ENCODE assay signal across 10 mouse cellular contexts in genomic region chr17:78521361-78522153, GRCm38 (mm10). TPM values are rescaled to one million over a fixed set of nuclear protein-coding genes. Genes with fewer than 3 reads are reported as not detected.
DNase-seq lines count a peak whose midpoint lies in the region; ATAC-seq lines count a peak whose summit lies in the region.
"Had no signal": no experiment of that assay in that cellular context is flagged by ENCODE, and none has a peak within 500 bp of the region (broad histone marks: within the 10 kb centered on the region; RNA-seq: fewer than 3 reads in every experiment).

No protein-coding gene starts in this region.

- H3K27me3 ChIP-seq in forebrain, embryonic 11.5 days (ENCODE audit: control insufficient read depth, insufficient read depth, low read length): no peaks in the 10 kb centered on the region
- no peaks in the 10 kb centered on the region for H3K27me3 ChIP-seq in forebrain, embryonic 14.5 days (replicated peaks; ENCODE audit: control insufficient read depth, insufficient read depth, low read length)
- H3K27me3 ChIP-seq in hindbrain, embryonic 11.5 days (ENCODE audit: control insufficient read depth, insufficient read depth, low read length): no peaks in the 10 kb centered on the region
- H3K27me3 ChIP-seq in neural tube, embryonic 14.5 days (ENCODE audit: control insufficient read depth, insufficient read depth, low read length): no peaks in the 10 kb centered on the region
- no peaks in the 10 kb centered on the region for H3K27me3 ChIP-seq in liver, embryonic 12.5 days (replicated peaks)

- no peak for DNase-seq in forebrain, embryonic 11.5 days (ENCODE audit: low spot score)
- no peak for DNase-seq in forebrain, embryonic 14.5 days (ENCODE audit: low spot score)
- DNase-seq in gastrocnemius, adult 8-10 months (ENCODE audit: low spot score in 2 of 2): peak; percentile 44 to 51
- DNase-seq in hindbrain, embryonic 11.5 days (ENCODE audit: low spot score): peak; percentile 41
- DNase-seq in T-cell, adult 2 months (ENCODE audit: low spot score): no peak
- DNase-seq: layer of hippocampus, postnatal 36 days; lung, postnatal 4 days had no signal

- H3K4me1 ChIP-seq in forebrain, embryonic 11.5 days (replicated peaks; ENCODE audit: control insufficient read depth, insufficient read depth, low read length): no peaks in the 10 kb centered on the region
- 0 out of 2 replicates have a peak, but pooled peaks cover 5% of the 10 kb centered on the region for H3K4me1 ChIP-seq in forebrain, embryonic 14.5 days (ENCODE audit: control insufficient read depth, insufficient read depth, low read length)
- no peaks in the 10 kb centered on the region; the same call in 1 of the 2 replicates for H3K4me1 ChIP-seq in hindbrain, embryonic 11.5 days (replicated peaks; ENCODE audit: control insufficient read depth, insufficient read depth, low read length)
- 0 out of 2 replicates have a peak, but pooled peaks cover 4% of the 10 kb centered on the region for H3K4me1 ChIP-seq in neural tube, embryonic 14.5 days (ENCODE audit: control insufficient read depth, insufficient read depth, low read length)
- H3K4me1 ChIP-seq in liver, embryonic 12.5 days: no peaks in the 10 kb centered on the region

- WGBS in forebrain, embryonic 11.5 days: 40% methylated on average over 10 of the region's 10 CpGs
- WGBS in forebrain, embryonic 14.5 days: 46% methylated on average over 10 of the region's 10 CpGs
- WGBS in hindbrain, embryonic 11.5 days: 28% methylated on average over 10 of the region's 10 CpGs
- 25% methylated on average over 10 of the region's 10 CpGs for WGBS in neural tube, embryonic 14.5 days
- 46% methylated on average over 10 of the region's 10 CpGs for WGBS in liver, embryonic 12.5 days (ENCODE audit: insufficient replicate concordance)

- no peak overlapping the region; the same call in 1 of the 2 replicates for H3K27ac ChIP-seq in forebrain, embryonic 11.5 days (ENCODE audit: low read depth, low read length)
- H3K27ac ChIP-seq in forebrain, embryonic 14.5 days (ENCODE audit: low read depth, low read length): no peak overlapping the region
- H3K27ac ChIP-seq in hindbrain, embryonic 11.5 days (ENCODE audit: low read depth, low read length): peak overlapping the region; percentile 75
- peak overlapping the region; percentile 7; the same call in 1 of the 2 replicates for H3K27ac ChIP-seq in neural tube, embryonic 14.5 days (ENCODE audit: low read depth, low read length)
- H3K27ac ChIP-seq in liver, embryonic 12.5 days: no peak overlapping the region

- no peak overlapping the region for H3K4me2 ChIP-seq in forebrain, embryonic 11.5 days (ENCODE audit: low read depth, low read length, severe bottlenecking)
- no peak overlapping the region for H3K4me2 ChIP-seq in forebrain, embryonic 14.5 days (ENCODE audit: low read length)
- H3K4me2 ChIP-seq in hindbrain, embryonic 11.5 days (replicated peaks; ENCODE audit: low read depth, low read length): no peak overlapping the region
- no peak overlapping the region for H3K4me2 ChIP-seq in neural tube, embryonic 14.5 days (ENCODE audit: low read depth, low read length)
- H3K4me2 ChIP-seq in liver, embryonic 12.5 days: no peak overlapping the region

- no peaks in the 10 kb centered on the region for H3K9me3 ChIP-seq in forebrain, embryonic 11.5 days (ENCODE audit: control insufficient read depth, low read length)
- H3K9me3 ChIP-seq in forebrain, embryonic 14.5 days (replicated peaks; ENCODE audit: control insufficient read depth, low read length): no peaks in the 10 kb centered on the region
- H3K9me3 ChIP-seq in hindbrain, embryonic 11.5 days (ENCODE audit: control insufficient read depth, low read length): no peaks in the 10 kb centered on the region
- no peaks in the 10 kb centered on the region for H3K9me3 ChIP-seq in neural tube, embryonic 14.5 days (ENCODE audit: control insufficient read depth, low read length)
- no peaks in the 10 kb centered on the region for H3K9me3 ChIP-seq in liver, embryonic 12.5 days (replicated peaks)

- ATAC-seq in forebrain, embryonic 11.5 days (replicated peaks; ENCODE audit: low FRiP score): peak; percentile 60
- no peak for ATAC-seq in forebrain, embryonic 14.5 days
- peak; percentile 80 for ATAC-seq in hindbrain, embryonic 11.5 days (ENCODE audit: low FRiP score)
- ATAC-seq in neural tube, embryonic 14.5 days (ENCODE audit: low read depth): peak; percentile 76
- ATAC-seq in monocyte, adult 5-6 weeks (replicated peaks; ENCODE audit: insufficient number of reproducible peaks, low FRiP score, low TSS enrichment, poor library complexity, severe bottlenecking): no peak
- ATAC-seq in liver, embryonic 12.5 days: no peak; the same call in 1 of the 2 replicates

- no peaks in the 10 kb centered on the region for H3K36me3 ChIP-seq in forebrain, embryonic 11.5 days (ENCODE audit: control insufficient read depth, insufficient read depth, low read length)
- no peaks in the 10 kb centered on the region for H3K36me3 ChIP-seq in forebrain, embryonic 14.5 days (ENCODE audit: control insufficient read depth, insufficient read depth, low read length)
- H3K36me3 ChIP-seq in hindbrain, embryonic 11.5 days (ENCODE audit: control insufficient read depth, insufficient read depth, low read length): no peaks in the 10 kb centered on the region
- H3K36me3 ChIP-seq in neural tube, embryonic 14.5 days (ENCODE audit: control insufficient read depth, insufficient read depth, low read length): no peaks in the 10 kb centered on the region
- H3K36me3 ChIP-seq in liver, embryonic 12.5 days: no peaks in the 10 kb centered on the region

- no peak overlapping the region for H3K9ac ChIP-seq in forebrain, embryonic 11.5 days (ENCODE audit: low read length)
- no peak overlapping the region for H3K9ac ChIP-seq in forebrain, embryonic 14.5 days (ENCODE audit: low read length)
- H3K9ac ChIP-seq in hindbrain, embryonic 11.5 days (ENCODE audit: low read depth, low read length): no peak overlapping the region
- no peak overlapping the region for H3K9ac ChIP-seq in neural tube, embryonic 14.5 days (replicated peaks; ENCODE audit: low read depth, low read length)
- H3K9ac ChIP-seq in liver, embryonic 12.5 days: no peak overlapping the region

- H3K4me3 ChIP-seq in forebrain, embryonic 11.5 days (ENCODE audit: low read depth, low read length): no peak overlapping the region
- H3K4me3 ChIP-seq in forebrain, embryonic 14.5 days (ENCODE audit: low read depth, low read length): no peak overlapping the region
- no peak overlapping the region for H3K4me3 ChIP-seq in hindbrain, embryonic 11.5 days (ENCODE audit: low read depth, low read length)
- no peak overlapping the region for H3K4me3 ChIP-seq in neural tube, embryonic 14.5 days (ENCODE audit: low read depth, low read length)
- no peak overlapping the region for H3K4me3 ChIP-seq in liver, embryonic 12.5 days

RNA-seq across cellular contexts. Expression of gene Vit, which starts 13.7 kb away (rescaled TPM):
- 3.4 and 3.8 TPM in 2 replicates for polyA plus RNA-seq in forebrain, embryonic 11.5 days (2014; fragmentation: Nextera tagmentation; extraction: Ambion mirVana)
- 4.3 and 4.8 TPM in 2 replicates for polyA plus RNA-seq in forebrain, embryonic 14.5 days (2014; fragmentation: Nextera tagmentation; extraction: Ambion mirVana)
- 1 to 10 TPM in 2 of 4 experiments, under 1 TPM in 2; 0.65 to 2.8 (median 1.3) TPM for total RNA-seq in gastrocnemius, adult 8-10 months (2022)
- polyA plus RNA-seq in hindbrain, embryonic 11.5 days (2014; fragmentation: Nextera tagmentation; extraction: Ambion mirVana): 4.0 and 5.0 TPM in 2 replicates
- 3.2 and 5.1 TPM in 2 replicates for polyA plus RNA-seq in neural tube, embryonic 14.5 days (2014; fragmentation: Nextera tagmentation; extraction: Ambion mirVana)
- total RNA-seq in monocyte, adult 5-6 weeks (2017): 3.6 TPM in 1 of 3 replicates, not detected in the others
- 0.06 and 0.11 TPM in 2 replicates for polyA plus RNA-seq in liver, embryonic 12.5 days (2016; fragmentation: Nextera tagmentation; extraction: Ambion mirVana)

Comparison
In these comparisons a context has a peak if more than half of its experiments do, and no peak if none do; other contexts are left out.
1. ATAC-seq: peak in forebrain, embryonic 11.5 days (single experiment), hindbrain, embryonic 11.5 days (single experiment) and neural tube, embryonic 14.5 days (single experiment); none in forebrain, embryonic 14.5 days (single experiment), monocyte, adult 5-6 weeks (single experiment) and liver, embryonic 12.5 days (single experiment).
2. DNase-seq: peak in gastrocnemius, adult 8-10 months (2 of 2) and hindbrain, embryonic 11.5 days (single experiment); none in forebrain, embryonic 11.5 days (single experiment), forebrain, embryonic 14.5 days (single experiment) and T-cell, adult 2 months (single experiment).
3. H3K27ac ChIP-seq: peak in hindbrain, embryonic 11.5 days (single experiment) and neural tube, embryonic 14.5 days (single experiment); none in forebrain, embryonic 11.5 days (single experiment), forebrain, embryonic 14.5 days (single experiment) and liver, embryonic 12.5 days (single experiment).